Mouse (Mus musculus): ENCODE measurements around the gene Xpo5. TPM values are rescaled to one million over a fixed set of nuclear protein-coding genes. Genes with fewer than 3 reads are reported as not detected.

Xpo5 gene
- polyA plus RNA-seq, 1 experiment from 2014 or later: 30.1 TPM

GRCm38 (mm10) chr17:46206676-46207075 lies 4.1 kb downstream of the Xpo5 start:
- Histone ChIP-seq H3K4me3 (replicated peaks) (no peak overlapping the region), H3K27me3 (replicated peaks) (no peaks in the 10 kb centered on the region), H3K36me3 (peaks cover 47% of the 10 kb centered on the region), H3K27ac (no peak overlapping the region), H3K4me1 (peaks cover 7% of the 10 kb centered on the region; the same call in 1 of the 2 replicates), H3K9me3 (no peaks in the 10 kb centered on the region), H3K9ac (no peak overlapping the region), H3K4me2 (no peak overlapping the region)
- no peak for ATAC-seq (ENCODE audit: insufficient read depth, low FRiP score, low read depth)

- no peak overlapping the region for H3K4me2 ChIP-seq
- no peaks in the 10 kb centered on the region for H3K27me3 ChIP-seq (replicated peaks)
- no peaks in the 10 kb centered on the region for H3K9me3 ChIP-seq
- no peaks in the 10 kb centered on the region for H3K4me1 ChIP-seq
- no peak for ATAC-seq (ENCODE audit: insufficient read depth, low FRiP score, low read depth)
- peaks cover 59% of the 10 kb centered on the region for H3K36me3 ChIP-seq
- WGBS: 83% methylated on average over 3 of the region's 3 CpGs
- no peak overlapping the region for H3K27ac ChIP-seq
- H3K4me3 ChIP-seq (replicated peaks): no peak overlapping the region
- H3K9ac ChIP-seq: no peak overlapping the region
These were observed 8.0 kb downstream of the Xpo5 start for GRCm38 (mm10) chr17:46210550-46210949.

GRCm38 (mm10) chr17:46221601-46222000 lies 19.0 kb downstream of the Xpo5 start:
- H3K27ac ChIP-seq: no peak overlapping the region
- H3K27me3 ChIP-seq (replicated peaks): no peaks in the 10 kb centered on the region
- H3K4me2 ChIP-seq: no peak overlapping the region
- no peak overlapping the region for H3K9ac ChIP-seq
- no peak overlapping the region for H3K4me3 ChIP-seq (replicated peaks)
- WGBS: 83% methylated on average over 3 of the region's 3 CpGs
- no peaks in the 10 kb centered on the region for H3K9me3 ChIP-seq
- H3K4me1 ChIP-seq: no peaks in the 10 kb centered on the region
- ATAC-seq (ENCODE audit: insufficient read depth, low FRiP score, low read depth): no peak
- H3K36me3 ChIP-seq: peaks cover 44% of the 10 kb centered on the region

- H3K27me3 ChIP-seq (replicated peaks): no peaks in the 10 kb centered on the region
- no peak overlapping the region for H3K4me2 ChIP-seq
- no peaks in the 10 kb centered on the region for H3K4me1 ChIP-seq
- H3K27ac ChIP-seq: no peak overlapping the region
- no peak for ATAC-seq (ENCODE audit: insufficient read depth, low FRiP score, low read depth)
- no peak overlapping the region for H3K4me3 ChIP-seq (replicated peaks)
- 89% methylated on average over 7 of the region's 7 CpGs for WGBS
- H3K36me3 ChIP-seq: peaks cover 51% of the 10 kb centered on the region
- no peaks in the 10 kb centered on the region for H3K9me3 ChIP-seq
- H3K9ac ChIP-seq: no peak overlapping the region
These were observed 25.0 kb downstream of the Xpo5 start for GRCm38 (mm10) chr17:46227576-46227975.

- no peaks in the 10 kb centered on the region for H3K27me3 ChIP-seq (replicated peaks)
- no peak overlapping the region for H3K4me3 ChIP-seq (replicated peaks)
- WGBS: 79% methylated on average over 1 of the region's 1 CpGs
- no peak for ATAC-seq (ENCODE audit: insufficient read depth, low FRiP score, low read depth)
- H3K36me3 ChIP-seq: peaks cover 57% of the 10 kb centered on the region
- no peak overlapping the region for H3K4me2 ChIP-seq
- H3K4me1 ChIP-seq: no peaks in the 10 kb centered on the region
- H3K9me3 ChIP-seq: no peaks in the 10 kb centered on the region
- H3K9ac ChIP-seq: no peak overlapping the region
- H3K27ac ChIP-seq: no peak overlapping the region
These were observed 33.5 kb downstream of the Xpo5 start for GRCm38 (mm10) chr17:46236067-46236466.

- H3K4me1 ChIP-seq: no peaks in the 10 kb centered on the region
- H3K4me3 ChIP-seq (replicated peaks): no peak overlapping the region
- no peak overlapping the region for H3K27ac ChIP-seq
- no peak overlapping the region for H3K9ac ChIP-seq
- no peak overlapping the region for H3K4me2 ChIP-seq
- H3K27me3 ChIP-seq (replicated peaks): no peaks in the 10 kb centered on the region
- no peaks in the 10 kb centered on the region for H3K9me3 ChIP-seq
- H3K36me3 ChIP-seq: peaks cover 64% of the 10 kb centered on the region
- no peak for ATAC-seq (ENCODE audit: insufficient read depth, low FRiP score, low read depth)
- WGBS: 85% methylated on average over 6 of the region's 6 CpGs
These were observed 34.5 kb downstream of the Xpo5 start for GRCm38 (mm10) chr17:46237079-46237478.

GRCm38 (mm10) chr17:46237480-46237879 lies 34.9 kb downstream of the Xpo5 start:
- H3K4me1 ChIP-seq: no peaks in the 10 kb centered on the region
- H3K4me2 ChIP-seq: no peak overlapping the region
- H3K27ac ChIP-seq: no peak overlapping the region
- H3K4me3 ChIP-seq (replicated peaks): no peak overlapping the region
- ATAC-seq (ENCODE audit: insufficient read depth, low FRiP score, low read depth): no peak
- no peaks in the 10 kb centered on the region for H3K27me3 ChIP-seq (replicated peaks)
- 84% methylated on average over 5 of the region's 5 CpGs for WGBS
- H3K36me3 ChIP-seq: peaks cover 68% of the 10 kb centered on the region
- no peaks in the 10 kb centered on the region for H3K9me3 ChIP-seq
- H3K9ac ChIP-seq: no peak overlapping the region

GRCm38 (mm10) chr17:46239516-46240114 lies 37.0 kb downstream of the Xpo5 start:
- H3K9ac ChIP-seq: no peak overlapping the region
- no peaks in the 10 kb centered on the region for H3K9me3 ChIP-seq
- no peaks in the 10 kb centered on the region for H3K27me3 ChIP-seq (replicated peaks)
- peaks cover 70% of the 10 kb centered on the region for H3K36me3 ChIP-seq
- no peak overlapping the region for H3K27ac ChIP-seq
- H3K4me1 ChIP-seq: no peaks in the 10 kb centered on the region
- 89% methylated on average over 15 of the region's 15 CpGs for WGBS
- H3K4me2 ChIP-seq: no peak overlapping the region
- no peak overlapping the region for H3K4me3 ChIP-seq (replicated peaks)
- no peak for ATAC-seq (ENCODE audit: insufficient read depth, low FRiP score, low read depth)

- Histone ChIP-seq H3K4me2 (no peak overlapping the region), H3K9ac (no peak overlapping the region), H3K27ac (no peak overlapping the region), H3K4me3 (replicated peaks) (no peak overlapping the region), H3K9me3 (no peaks in the 10 kb centered on the region), H3K27me3 (replicated peaks) (no peaks in the 10 kb centered on the region), H3K4me1 (no peaks in the 10 kb centered on the region), H3K36me3 (peaks cover 69% of the 10 kb centered on the region)
- ATAC-seq (ENCODE audit: insufficient read depth, low FRiP score, low read depth): no peak
- 56% methylated on average over 11 of the region's 11 CpGs for WGBS
These were observed 38.9 kb downstream of the Xpo5 start for GRCm38 (mm10) chr17:46241471-46241870.

GRCm38 (mm10) chr17:46242274-46242673 lies 39.7 kb downstream of the Xpo5 start:
- no peak for ATAC-seq (ENCODE audit: insufficient read depth, low FRiP score, low read depth)
- Histone ChIP-seq H3K27ac (no peak overlapping the region; the same call in 1 of the 2 replicates), H3K4me2 (no peak overlapping the region), H3K4me3 (replicated peaks) (no peak overlapping the region), H3K9me3 (no peaks in the 10 kb centered on the region), H3K36me3 (peaks cover 64% of the 10 kb centered on the region), H3K4me1 (peaks cover 7% of the 10 kb centered on the region; the same call in 1 of the 2 replicates), H3K9ac (no peak overlapping the region), H3K27me3 (replicated peaks) (no peaks in the 10 kb centered on the region)
- WGBS: 85% methylated on average over 13 of the region's 13 CpGs

- H3K36me3 ChIP-seq: peaks cover 62% of the 10 kb centered on the region
- H3K27ac ChIP-seq: no peak overlapping the region; the same call in 1 of the 2 replicates
- no peak overlapping the region for H3K4me2 ChIP-seq
- peaks cover 7% of the 10 kb centered on the region; the same call in 1 of the 2 replicates for H3K4me1 ChIP-seq
- 69% methylated on average over 4 of the region's 4 CpGs for WGBS
- ATAC-seq (ENCODE audit: insufficient read depth, low FRiP score, low read depth): no peak
- no peak overlapping the region for H3K4me3 ChIP-seq (replicated peaks)
- H3K9me3 ChIP-seq: no peaks in the 10 kb centered on the region
- H3K27me3 ChIP-seq (replicated peaks): no peaks in the 10 kb centered on the region
- no peak overlapping the region for H3K9ac ChIP-seq
These were observed 40.4 kb downstream of the Xpo5 start for GRCm38 (mm10) chr17:46242993-46243392.

GRCm38 (mm10) chr17:46243624-46244023 lies 41.0 kb downstream of the Xpo5 start:
- Histone ChIP-seq H3K4me2 (no peak overlapping the region), H3K9me3 (no peaks in the 10 kb centered on the region), H3K27me3 (replicated peaks) (no peaks in the 10 kb centered on the region), H3K27ac (no peak overlapping the region), H3K4me3 (replicated peaks) (no peak overlapping the region), H3K36me3 (peaks cover 59% of the 10 kb centered on the region), H3K4me1 (peaks cover 7% of the 10 kb centered on the region), H3K9ac (no peak overlapping the region)
- 62% methylated on average over 2 of the region's 2 CpGs for WGBS
- no peak for ATAC-seq (ENCODE audit: insufficient read depth, low FRiP score, low read depth)

GRCm38 (mm10) chr17:46244579-46244978 lies 42.0 kb downstream of the Xpo5 start:
- no peaks in the 10 kb centered on the region for H3K9me3 ChIP-seq
- peaks cover 16% of the 10 kb centered on the region for H3K4me1 ChIP-seq
- no peak for ATAC-seq (ENCODE audit: insufficient read depth, low FRiP score, low read depth)
- H3K4me2 ChIP-seq: no peak overlapping the region
- H3K36me3 ChIP-seq: peaks cover 55% of the 10 kb centered on the region
- 67% methylated on average over 10 of the region's 10 CpGs for WGBS
- H3K9ac ChIP-seq: no peak overlapping the region
- no peak overlapping the region for H3K4me3 ChIP-seq (replicated peaks)
- H3K27me3 ChIP-seq (replicated peaks): no peaks in the 10 kb centered on the region
- no peak overlapping the region for H3K27ac ChIP-seq

Measured in stomach, embryonic 15.5 days (tissue).